Mouse (Mus musculus) urinary bladder, postnatal 36 days (tissue): ENCODE data around the gene Gm21812.
"Not testable (repeated sequence)": the region's sequence is repeated elsewhere in the genome, so short reads cannot be mapped to it uniquely, and the experiment has no call there.

Experiments
- DNase-seq, 2 experiments: peaks; one replicate each; pipeline ENCODE4 v3.0.0; 2022; ENCODE audit warnings: low spot score in 2 of 2, mixed read lengths in 1 of 2

Gene Gm21812

GRCm38 (mm10) chrY:9347084-9347483, at the start of gene Gm21812:
Gene Gm21812, minus strand, starts transcription at chrY:9347184.
- DNase-seq: not testable (repeated sequence)
